8 mouse cellular contexts compared by ENCODE assay signal in the genomic region with DNA sequence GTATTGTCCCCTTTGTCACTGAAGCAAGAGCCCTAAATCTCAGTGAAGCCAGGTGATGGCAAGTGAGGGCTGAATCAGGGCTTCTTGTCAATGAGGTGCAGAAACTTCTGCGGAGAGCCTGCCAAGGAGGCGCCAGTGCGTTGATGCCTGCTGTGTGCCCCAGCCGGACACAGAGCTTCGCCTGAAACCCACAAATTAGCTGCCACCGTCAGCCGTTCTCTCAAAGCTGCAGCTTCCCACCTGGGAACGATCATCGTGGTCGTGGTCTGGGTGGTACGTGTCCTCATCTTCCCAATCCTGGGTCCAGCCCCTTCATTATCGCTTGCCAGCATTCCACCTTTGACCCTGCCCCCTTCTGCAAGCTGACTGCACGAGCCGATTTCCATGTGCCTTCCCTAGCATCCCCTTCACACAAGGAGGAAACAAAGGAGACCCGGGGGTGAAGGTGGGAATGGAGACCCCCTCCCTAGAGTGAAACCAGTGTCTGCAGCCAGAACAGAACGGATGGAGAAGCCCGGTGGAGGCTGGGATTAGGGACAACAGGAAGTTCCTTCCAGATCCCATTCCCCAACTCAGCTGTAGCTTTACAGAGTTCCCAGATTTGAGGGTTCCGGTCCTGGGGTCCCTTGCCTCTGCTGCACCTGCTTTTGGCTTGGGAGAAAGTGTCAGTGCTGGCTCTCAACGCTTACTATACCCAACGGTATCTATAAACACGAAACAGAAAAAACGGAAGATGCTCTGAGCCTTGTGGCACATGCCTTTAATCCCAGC. TPM values are rescaled to one million over a fixed set of nuclear protein-coding genes. Genes with fewer than 3 reads are reported as not detected.
DNase-seq lines count a peak whose midpoint lies in the region; ATAC-seq lines count a peak whose summit lies in the region.

No protein-coding gene starts in this region.

- ATAC-seq in kidney, embryonic 14.5 days (ENCODE audit: low FRiP score, low TSS enrichment), result peak; percentile 85
- peak; percentile 88 for ATAC-seq in limb, embryonic 13.5 days (ENCODE audit: low FRiP score, low read depth)
- peak; percentile 92 for ATAC-seq in midbrain, embryonic 16.5 days

- WGBS in kidney, embryonic 14.5 days, result under 1% methylated on average over 22 of the region's 22 CpGs
- WGBS in limb, embryonic 13.5 days, result under 1% methylated on average over 22 of the region's 22 CpGs
- under 1% methylated on average over 22 of the region's 22 CpGs for WGBS in midbrain, embryonic 16.5 days

- H3K4me2 ChIP-seq in kidney, embryonic 14.5 days (replicated peaks; ENCODE audit: low read depth, low read length), result peak overlapping the region; percentile 91
- H3K4me2 ChIP-seq in limb, embryonic 13.5 days (replicated peaks), result peak overlapping the region; percentile 93
- H3K4me2 ChIP-seq in midbrain, embryonic 16.5 days (ENCODE audit: low read length), result peak overlapping the region; percentile 98

- H3K4me1 ChIP-seq in kidney, embryonic 14.5 days (ENCODE audit: control insufficient read depth, insufficient read depth, low read length), result peaks cover 12% of the 10 kb centered on the region
- peaks cover 20% of the 10 kb centered on the region for H3K4me1 ChIP-seq in limb, embryonic 13.5 days
- H3K4me1 ChIP-seq in midbrain, embryonic 16.5 days (ENCODE audit: control insufficient read depth, insufficient read depth, low read length), result peaks cover 26% of the 10 kb centered on the region

- peak overlapping the region; percentile 81 for H3K9ac ChIP-seq in kidney, embryonic 14.5 days (ENCODE audit: low read depth, low read length)
- peak overlapping the region; percentile 78 for H3K9ac ChIP-seq in limb, embryonic 13.5 days
- peak overlapping the region; percentile 89 for H3K9ac ChIP-seq in midbrain, embryonic 16.5 days (ENCODE audit: low read depth, low read length)

- H3K9me3 ChIP-seq in kidney, embryonic 14.5 days (ENCODE audit: control insufficient read depth, low read length), result no peaks in the 10 kb centered on the region
- no peaks in the 10 kb centered on the region for H3K9me3 ChIP-seq in limb, embryonic 13.5 days
- no peaks in the 10 kb centered on the region for H3K9me3 ChIP-seq in midbrain, embryonic 16.5 days (replicated peaks; ENCODE audit: control insufficient read depth, low read length, poor library complexity, severe bottlenecking)

- peak; percentile 95 for DNase-seq in heart, adult 11 months
- no peak for DNase-seq in heart, postnatal 25 days (ENCODE audit: low spot score)
- DNase-seq in embryo, embryonic 11 days, result peak; percentile 90
- peak; percentile 40 to 41 for DNase-seq in heart, adult 9 months (ENCODE audit: low spot score in 2 of 2)
- peak; percentile 78 for DNase-seq in testis, postnatal 14 days (ENCODE audit: low spot score)

- H3K4me3 ChIP-seq in kidney, embryonic 14.5 days (ENCODE audit: low read length), result peak overlapping the region; percentile 81
- peak overlapping the region; percentile 58 for H3K4me3 ChIP-seq in limb, embryonic 13.5 days
- peak overlapping the region; percentile 82 for H3K4me3 ChIP-seq in midbrain, embryonic 16.5 days (ENCODE audit: low read depth, low read length)

- no peaks in the 10 kb centered on the region for H3K27me3 ChIP-seq in kidney, embryonic 14.5 days (ENCODE audit: control insufficient read depth, insufficient read depth, low read length)
- no peaks in the 10 kb centered on the region for H3K27me3 ChIP-seq in limb, embryonic 13.5 days
- H3K27me3 ChIP-seq in midbrain, embryonic 16.5 days (ENCODE audit: control insufficient read depth, insufficient read depth, low read depth, low read length), result no peaks in the 10 kb centered on the region

- intact Hi-C loops in heart, postnatal 25 days (cut with DNase I), result no loop called here

- peaks cover 11% of the 10 kb centered on the region for H3K36me3 ChIP-seq in kidney, embryonic 14.5 days (ENCODE audit: control insufficient read depth, insufficient read depth, low read length)
- H3K36me3 ChIP-seq in limb, embryonic 13.5 days, result peaks cover 25% of the 10 kb centered on the region
- no peaks in the 10 kb centered on the region for H3K36me3 ChIP-seq in midbrain, embryonic 16.5 days (ENCODE audit: control insufficient read depth, insufficient read depth, low read length)

- H3K27ac ChIP-seq in kidney, embryonic 14.5 days (ENCODE audit: low read depth, low read length), result no peak overlapping the region
- no peak overlapping the region for H3K27ac ChIP-seq in limb, embryonic 13.5 days
- peak overlapping the region; percentile 73 for H3K27ac ChIP-seq in midbrain, embryonic 16.5 days (ENCODE audit: low read length)

RNA-seq across cellular contexts. Expression of gene Zfp13, which starts 13.4 kb away (rescaled TPM):
- total RNA-seq in heart, postnatal 25 days (2021), result 1 to 10 TPM; 3.4 to 4.8 TPM
- 15.3 and 19.1 TPM in 2 replicates for polyA plus RNA-seq in kidney, embryonic 14.5 days (2014; fragmentation: Nextera tagmentation; extraction: Ambion mirVana)
- polyA plus RNA-seq in limb, embryonic 13.5 days (2015; fragmentation: Nextera tagmentation; extraction: Ambion mirVana), result 19.9 and 22.2 TPM in 2 replicates
- 28.4 and 29.4 TPM in 2 replicates for polyA plus RNA-seq in midbrain, embryonic 16.5 days (2015; fragmentation: Nextera tagmentation; extraction: Ambion mirVana)

RNA-seq across cellular contexts. Expression of gene Zscan10, which starts 14.8 kb away (rescaled TPM):
- not detected for total RNA-seq in heart, postnatal 25 days (2021)
- 0.29 and 0.45 TPM in 2 replicates for polyA plus RNA-seq in kidney, embryonic 14.5 days (2014; fragmentation: Nextera tagmentation; extraction: Ambion mirVana)
- polyA plus RNA-seq in limb, embryonic 13.5 days (2015; fragmentation: Nextera tagmentation; extraction: Ambion mirVana), result 0.56 and 0.57 TPM in 2 replicates
- polyA plus RNA-seq in midbrain, embryonic 16.5 days (2015; fragmentation: Nextera tagmentation; extraction: Ambion mirVana), result not detected in 2 replicates

RNA-seq across cellular contexts. Expression of gene Zfp213, which starts 21.9 kb away (rescaled TPM):
- total RNA-seq in heart, postnatal 25 days (2021), result 1 to 10 TPM; 4.7 to 6.2 TPM
- 19.5 and 24.9 TPM in 2 replicates for polyA plus RNA-seq in kidney, embryonic 14.5 days (2014; fragmentation: Nextera tagmentation; extraction: Ambion mirVana)
- polyA plus RNA-seq in limb, embryonic 13.5 days (2015; fragmentation: Nextera tagmentation; extraction: Ambion mirVana), result 21.0 and 21.7 TPM in 2 replicates
- polyA plus RNA-seq in midbrain, embryonic 16.5 days (2015; fragmentation: Nextera tagmentation; extraction: Ambion mirVana), result 16.0 and 17.9 TPM in 2 replicates

RNA-seq across cellular contexts. Expression of gene Mmp25, which starts 59.2 kb away (rescaled TPM):
- under 1 TPM; 0.06 to 0.08 TPM for total RNA-seq in heart, postnatal 25 days (2021)
- 0.46 and 1.3 TPM in 2 replicates for polyA plus RNA-seq in kidney, embryonic 14.5 days (2014; fragmentation: Nextera tagmentation; extraction: Ambion mirVana)
- polyA plus RNA-seq in limb, embryonic 13.5 days (2015; fragmentation: Nextera tagmentation; extraction: Ambion mirVana), result 0.81 and 1.0 TPM in 2 replicates
- polyA plus RNA-seq in midbrain, embryonic 16.5 days (2015; fragmentation: Nextera tagmentation; extraction: Ambion mirVana), result 0.94 and 1.6 TPM in 2 replicates
